Mouse (Mus musculus): Measurements from ENCODE around the gene Ssr2.
A peak's percentile ranks its signal among the peaks of the same experiment; 100 is the strongest.

The Ssr2 gene

GRCm38 (mm10) chr3:88542486-88542885 lies 33.2 kb upstream of the Ssr2 start:
- no peak for DNase-seq

- no peak for DNase-seq
Observed at GRCm38 (mm10) chr3:88543174-88543573, 32.5 kb upstream of the Ssr2 start.

GRCm38 (mm10) chr3:88543651-88544410 lies 31.8 kb upstream of the Ssr2 start:
- DNase-seq, result no peak

- peak; percentile 60 to 72 for DNase-seq
Observed at GRCm38 (mm10) chr3:88544514-88544913, 31.2 kb upstream of the Ssr2 start.

GRCm38 (mm10) chr3:88544955-88545591 lies 30.6 kb upstream of the Ssr2 start:
- no peak for DNase-seq

GRCm38 (mm10) chr3:88546674-88547418 lies 28.8 kb upstream of the Ssr2 start:
- DNase-seq, result no peak

GRCm38 (mm10) chr3:88548180-88548917 lies 27.3 kb upstream of the Ssr2 start, which contains the start of gene Rab25:
TSS of gene Rab25 (minus strand) at chr3:88548300.
- DNase-seq, result peak; percentile 48 to 62

- DNase-seq, result no peak
Observed at GRCm38 (mm10) chr3:88551586-88551985, 24.1 kb upstream of the Ssr2 start.

- no peak for DNase-seq
Observed at GRCm38 (mm10) chr3:88552082-88552645, 23.5 kb upstream of the Ssr2 start.

- peak; percentile 98 to 99 for DNase-seq
Observed at GRCm38 (mm10) chr3:88552676-88553524, 22.8 kb upstream of the Ssr2 start, which contains the start of gene Lamtor2. TSS of gene Lamtor2 (minus strand) at chr3:88553074.

- DNase-seq, result peak; percentile 94 to 96
Observed at GRCm38 (mm10) chr3:88553525-88553879, 22.2 kb upstream of the Ssr2 start, which contains the start of gene Ubqln4. TSS of gene Ubqln4 (plus strand) at chr3:88553758.

- DNase-seq, result no peak
Observed at GRCm38 (mm10) chr3:88553880-88554586, 21.6 kb upstream of the Ssr2 start.

GRCm38 (mm10) chr3:88555069-88555605 lies 20.5 kb upstream of the Ssr2 start:
- DNase-seq, result no peak

GRCm38 (mm10) chr3:88555731-88556130 lies 19.9 kb upstream of the Ssr2 start:
- no peak for DNase-seq

GRCm38 (mm10) chr3:88556616-88557015 lies 19.1 kb upstream of the Ssr2 start:
- no peak for DNase-seq

- DNase-seq, result no peak
Observed at GRCm38 (mm10) chr3:88559596-88559995, 16.1 kb upstream of the Ssr2 start.

GRCm38 (mm10) chr3:88561989-88562388 lies 13.7 kb upstream of the Ssr2 start:
- DNase-seq, result peak; percentile 78 to 86

- DNase-seq, result no peak
Observed at GRCm38 (mm10) chr3:88563442-88563841, 12.2 kb upstream of the Ssr2 start.

- no peak for DNase-seq
Observed at GRCm38 (mm10) chr3:88563966-88564365, 11.7 kb upstream of the Ssr2 start.

- no peak for DNase-seq
Observed at GRCm38 (mm10) chr3:88566116-88566515, 9.6 kb upstream of the Ssr2 start.
